Mouse (Mus musculus) MEL-GATA-1-ER (cell line): ENCODE results near the gene Itpkb.
A peak's percentile ranks its signal among the peaks of the same experiment; 100 is the strongest.

Experiments
- DNase-seq: peaks from one replicate; pipeline ENCODE4 v3.0.0-alpha.2; 2012; ENCODE audit warnings: low read depth; ENCODE audit errors: extremely low read depth

The Itpkb gene

DNA sequence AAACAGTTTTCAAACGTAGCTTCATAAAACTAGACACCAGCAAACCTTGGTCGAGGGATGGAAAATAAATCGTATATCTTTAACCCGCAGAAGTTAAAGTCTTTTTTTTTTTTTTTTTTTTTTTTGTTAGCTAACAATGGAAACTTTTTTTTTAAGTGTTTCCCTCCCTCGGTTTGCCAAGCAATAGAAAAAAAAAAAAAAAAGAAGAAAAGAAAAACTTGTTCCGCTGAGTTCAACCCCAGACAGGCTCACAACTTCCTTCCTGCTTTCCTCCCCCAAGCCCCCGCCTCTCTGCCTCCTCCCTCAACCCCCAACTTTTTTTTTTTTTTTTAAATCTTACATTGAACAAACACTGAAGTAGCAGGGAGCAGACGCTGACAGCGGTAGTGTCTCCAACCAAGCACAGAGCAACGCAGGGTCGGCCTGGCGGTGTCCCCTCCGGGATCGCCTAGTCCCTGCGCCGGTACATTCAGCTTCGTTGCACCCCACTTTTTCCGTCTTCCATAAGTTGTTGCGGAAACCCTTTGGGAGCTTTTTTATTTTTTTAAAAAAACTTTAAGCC is at the start of gene Itpkb:
Itpkb (plus strand) TSS at position 341 of the 562 bp plus-strand sequence.
- peak; percentile 85 for DNase-seq

DNA sequence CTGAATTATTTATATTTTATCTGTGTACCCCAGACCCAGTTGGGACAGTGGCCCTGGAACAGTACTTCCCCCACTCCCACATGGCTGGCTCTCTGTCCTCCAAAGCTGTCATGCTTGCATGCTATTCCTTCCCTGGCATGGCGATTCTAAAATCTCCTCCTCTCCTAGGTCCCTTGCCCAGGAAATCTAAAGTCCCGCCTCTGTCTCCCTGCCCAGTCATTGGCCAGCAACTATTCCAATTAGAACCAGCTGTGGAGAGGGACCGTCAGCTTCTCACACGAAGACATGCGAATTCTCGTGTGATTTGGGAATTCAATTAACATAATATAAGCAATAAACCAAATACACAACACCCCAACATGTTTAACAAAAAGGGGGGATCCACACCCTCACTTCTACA is 47.7 kb upstream of the Itpkb start:
- DNase-seq, result no peak

DNA sequence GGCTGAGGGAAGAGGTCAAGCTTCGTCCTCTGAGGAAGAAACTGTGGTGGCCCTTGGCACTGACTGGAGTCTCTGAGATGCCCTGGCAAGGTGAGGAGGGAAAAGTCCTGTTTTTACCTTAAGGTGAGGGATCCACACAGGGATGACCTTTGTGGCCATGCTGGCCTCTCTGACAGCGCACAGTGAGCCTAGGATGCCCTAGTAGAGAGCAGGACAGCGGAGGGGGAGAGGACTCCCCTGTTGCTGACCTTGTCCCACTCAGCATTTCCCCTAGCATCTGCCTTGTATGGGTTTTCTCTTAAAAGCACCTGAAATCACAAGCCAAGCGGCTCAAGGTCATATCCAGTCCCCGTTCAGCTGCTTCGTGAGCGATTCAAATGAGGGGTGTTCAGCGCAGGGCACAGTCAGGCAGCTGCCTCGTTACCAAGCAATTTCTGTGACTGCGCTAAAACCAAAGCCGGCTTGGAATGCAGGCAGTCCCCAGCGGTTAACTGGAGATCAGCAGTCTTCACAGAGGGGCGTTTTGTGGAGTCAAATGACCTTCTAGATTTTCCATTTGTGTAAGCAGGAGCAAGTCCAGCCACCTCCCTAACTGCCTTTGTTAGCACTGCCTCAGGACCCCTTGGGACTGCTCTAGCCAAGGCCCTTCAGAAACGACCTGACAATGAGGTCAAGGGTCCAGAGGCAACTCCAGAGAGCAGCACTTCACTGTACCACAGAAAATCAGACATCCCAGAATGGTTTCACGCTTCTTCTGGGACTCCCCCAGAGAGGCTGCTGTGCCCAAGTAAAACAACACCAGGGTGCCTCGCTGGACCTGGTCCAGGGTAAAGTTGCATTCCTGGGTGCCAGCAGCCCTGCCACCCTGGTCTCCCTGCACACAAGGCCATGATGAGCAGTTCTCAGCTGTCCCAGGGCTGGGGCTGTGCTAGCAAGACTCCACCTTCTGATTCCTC is 46.2 kb upstream of the Itpkb start:
- no peak for DNase-seq

DNA sequence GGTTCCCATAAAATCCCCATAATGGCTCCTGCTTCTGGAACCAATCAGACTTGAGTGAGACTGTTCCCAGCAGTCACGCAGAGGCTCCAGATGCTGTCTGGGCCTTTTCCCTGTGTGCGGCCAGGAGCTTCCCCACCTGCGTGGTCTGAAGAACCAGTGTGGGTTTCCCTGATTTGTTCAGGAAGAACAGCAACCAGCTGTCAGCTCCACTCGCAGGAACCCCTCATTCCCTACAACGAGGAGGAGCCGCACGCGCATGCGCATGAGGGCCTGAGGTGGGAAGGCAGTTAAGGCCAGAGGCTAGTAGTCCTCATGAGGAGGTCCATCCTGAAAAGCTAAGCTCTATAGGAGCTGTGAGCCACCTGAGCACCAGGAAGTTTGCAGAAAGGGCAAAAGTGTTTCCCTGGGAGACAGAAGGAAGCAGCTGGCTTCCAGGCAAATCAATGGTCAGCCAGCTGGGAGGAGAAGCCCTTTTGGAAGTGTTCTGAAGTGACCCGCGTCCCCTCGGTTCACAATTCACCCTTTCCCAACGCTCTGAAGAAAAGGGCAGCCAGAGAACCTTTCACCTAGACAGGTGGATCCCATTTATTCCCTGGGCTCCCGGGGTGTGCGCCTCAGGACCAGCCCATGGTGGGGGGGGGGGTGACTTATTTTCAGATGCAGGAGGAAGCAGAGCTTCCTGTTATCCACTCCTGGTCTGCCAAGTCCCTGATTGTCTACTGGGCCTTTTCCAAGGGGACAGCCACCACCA is 44.0 kb upstream of the Itpkb start:
- no peak for DNase-seq

DNA sequence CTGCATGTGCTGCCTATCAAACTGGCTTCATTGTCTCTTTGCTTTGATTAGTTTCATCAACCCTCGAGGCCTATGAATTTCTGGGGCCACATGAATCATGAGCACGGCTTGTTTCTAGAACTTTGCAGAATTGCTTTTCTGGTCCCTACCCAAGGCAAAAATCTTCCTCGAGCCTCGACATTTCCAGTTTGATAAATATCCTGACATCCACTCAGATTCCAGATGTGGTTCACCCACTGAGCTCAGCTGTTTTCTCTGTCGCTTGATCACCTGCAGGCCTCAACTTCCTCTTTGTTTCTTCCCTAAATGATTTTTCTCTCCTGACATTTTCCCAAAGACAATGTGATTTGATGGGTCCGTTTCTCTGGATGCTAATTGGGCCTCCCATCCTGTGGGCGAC is 42.1 kb upstream of the Itpkb start:
- no peak for DNase-seq

DNA sequence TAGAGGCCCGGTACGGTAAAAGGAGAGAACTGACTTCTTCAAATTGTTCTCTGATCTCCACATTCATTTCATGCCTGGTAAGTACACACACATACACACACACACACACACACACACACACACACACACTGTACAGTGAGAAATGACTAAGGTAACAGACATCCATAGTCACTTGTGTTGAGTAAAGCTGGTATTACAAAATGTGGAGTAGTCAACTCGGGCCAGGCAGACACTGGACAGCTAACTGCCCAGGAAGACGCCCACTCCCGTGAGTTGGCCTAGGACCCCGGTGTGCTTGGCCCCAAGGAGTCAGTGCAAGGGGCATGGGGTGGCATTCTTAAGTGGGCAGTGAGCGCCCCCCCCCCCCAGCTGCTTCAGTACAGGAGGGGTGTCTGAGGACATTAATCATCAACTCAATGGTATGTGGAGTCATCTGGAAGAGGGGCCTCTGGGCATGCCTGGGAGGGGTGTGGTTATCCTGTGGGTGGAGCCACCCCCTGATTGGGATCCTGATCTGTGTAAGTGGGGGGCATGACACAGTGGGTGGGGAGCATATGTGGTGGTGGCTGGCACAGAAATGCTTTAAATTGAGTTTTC is 41.3 kb upstream of the Itpkb start:
- DNase-seq, result no peak

DNA sequence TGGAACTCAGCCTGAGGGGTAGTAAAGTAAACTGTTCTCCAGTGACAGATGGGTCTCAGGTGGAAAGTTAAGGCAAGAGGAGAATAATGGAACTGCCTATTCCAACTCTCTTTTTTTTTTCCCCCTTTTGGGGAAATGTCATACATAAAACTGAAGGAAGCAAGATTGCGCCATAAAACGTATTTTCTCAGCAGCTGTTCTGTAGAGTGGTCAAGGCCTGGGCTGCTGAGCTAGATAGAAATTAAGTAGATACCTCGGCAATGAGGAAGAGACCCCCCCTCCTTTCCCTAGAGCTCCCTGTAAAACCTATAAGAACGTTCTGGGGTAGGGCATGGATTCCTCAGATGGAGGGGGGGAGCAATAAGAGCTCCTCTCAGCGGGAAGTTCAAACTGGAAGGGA is 40.5 kb upstream of the Itpkb start:
- DNase-seq, result no peak

DNA sequence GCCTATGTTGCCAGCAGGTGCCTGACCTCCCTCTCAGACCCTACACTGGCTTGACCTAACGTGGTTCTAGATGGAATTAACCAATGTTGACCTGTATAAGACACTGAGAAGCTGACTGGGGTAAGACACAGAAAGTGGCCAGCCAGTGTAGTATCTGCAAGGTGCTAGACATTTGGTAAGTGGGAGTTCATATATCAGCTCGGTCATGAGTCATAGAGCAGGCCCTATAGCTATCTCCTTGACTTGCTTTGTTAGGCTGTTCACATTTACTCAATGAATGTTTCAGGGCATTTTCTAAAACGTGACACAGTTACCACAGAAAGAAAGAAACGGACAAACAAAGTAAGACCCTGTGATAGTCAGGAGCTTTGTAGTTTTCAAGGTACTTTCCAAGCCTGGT is 39.9 kb upstream of the Itpkb start:
- no peak for DNase-seq

DNA sequence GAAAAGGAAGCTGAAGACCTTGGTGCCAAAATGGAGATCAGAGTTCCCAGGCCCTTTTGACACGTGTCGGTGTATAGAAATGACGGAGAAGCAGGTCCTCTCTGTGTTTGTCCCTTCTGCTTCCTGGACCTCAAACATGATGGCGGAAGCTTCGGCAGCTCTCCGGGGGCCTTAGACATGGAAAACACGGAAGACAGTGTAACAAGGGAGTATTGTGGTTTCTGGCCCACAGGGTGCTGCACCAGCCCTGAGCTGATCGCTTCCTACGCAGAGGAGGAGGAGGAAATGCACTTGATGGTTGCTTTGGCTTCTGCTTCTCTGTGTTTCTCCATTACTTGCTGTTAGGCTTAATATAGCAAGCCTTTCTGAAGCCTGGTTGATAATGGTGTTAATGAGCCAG is 34.2 kb upstream of the Itpkb start:
- DNase-seq, result no peak

DNA sequence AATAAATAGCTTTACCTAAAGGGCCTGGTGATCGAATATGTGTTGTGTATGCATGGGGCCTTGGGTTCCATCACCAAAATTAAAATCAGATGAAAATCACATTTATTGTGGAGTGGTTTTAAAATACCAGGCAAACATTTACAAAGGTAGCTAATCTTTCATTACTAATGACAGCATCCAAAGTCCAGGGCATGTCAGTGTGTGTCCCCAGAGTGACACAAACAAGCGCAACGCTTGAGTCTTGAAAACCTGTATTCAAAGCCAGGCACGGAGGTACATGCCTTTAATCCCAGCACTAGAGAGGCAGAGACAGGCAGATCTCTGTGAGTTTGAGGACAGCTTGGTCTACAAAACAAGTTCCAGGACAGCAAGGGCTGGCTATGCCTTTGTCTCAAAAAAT is 30.6 kb upstream of the Itpkb start:
- no peak for DNase-seq

DNA sequence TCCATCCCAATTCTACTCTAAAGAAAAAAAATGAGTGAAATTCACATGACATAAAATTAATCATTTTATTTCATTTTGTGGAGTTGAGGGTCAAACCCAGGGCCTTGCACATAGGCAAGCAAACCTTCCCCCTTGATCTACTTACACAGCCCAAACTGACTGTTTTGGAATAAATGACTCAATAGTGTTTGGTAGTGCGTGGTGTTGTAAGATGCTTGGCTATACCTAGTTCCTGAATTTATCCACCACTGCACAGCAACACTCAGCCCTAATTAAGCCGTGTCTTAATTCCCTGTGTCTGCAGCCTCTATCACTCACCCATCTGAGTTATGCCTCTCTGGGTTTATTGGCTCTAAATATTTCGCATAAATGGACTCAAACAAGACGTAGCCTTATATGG is 30.0 kb upstream of the Itpkb start:
- no peak for DNase-seq

DNA sequence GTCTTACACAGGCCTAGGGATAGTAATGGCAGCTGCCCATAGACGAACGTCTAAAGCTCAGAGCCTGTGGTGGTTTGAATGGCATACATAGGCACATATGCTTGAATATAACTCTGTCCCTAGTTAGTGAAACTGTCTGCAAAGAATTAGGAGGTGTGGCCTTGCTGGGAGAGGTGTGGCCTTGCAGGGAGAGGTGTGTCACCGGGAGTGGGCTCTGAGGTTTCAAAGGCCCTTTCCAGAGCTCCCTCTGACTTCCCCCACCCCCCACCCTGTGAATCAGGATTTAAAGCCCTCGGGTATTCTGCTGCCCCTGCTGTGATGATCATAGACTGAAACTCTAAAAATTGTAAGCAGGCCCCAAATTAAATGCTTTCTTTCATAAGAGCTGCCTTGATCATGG is 29.3 kb upstream of the Itpkb start:
- no peak for DNase-seq

DNA sequence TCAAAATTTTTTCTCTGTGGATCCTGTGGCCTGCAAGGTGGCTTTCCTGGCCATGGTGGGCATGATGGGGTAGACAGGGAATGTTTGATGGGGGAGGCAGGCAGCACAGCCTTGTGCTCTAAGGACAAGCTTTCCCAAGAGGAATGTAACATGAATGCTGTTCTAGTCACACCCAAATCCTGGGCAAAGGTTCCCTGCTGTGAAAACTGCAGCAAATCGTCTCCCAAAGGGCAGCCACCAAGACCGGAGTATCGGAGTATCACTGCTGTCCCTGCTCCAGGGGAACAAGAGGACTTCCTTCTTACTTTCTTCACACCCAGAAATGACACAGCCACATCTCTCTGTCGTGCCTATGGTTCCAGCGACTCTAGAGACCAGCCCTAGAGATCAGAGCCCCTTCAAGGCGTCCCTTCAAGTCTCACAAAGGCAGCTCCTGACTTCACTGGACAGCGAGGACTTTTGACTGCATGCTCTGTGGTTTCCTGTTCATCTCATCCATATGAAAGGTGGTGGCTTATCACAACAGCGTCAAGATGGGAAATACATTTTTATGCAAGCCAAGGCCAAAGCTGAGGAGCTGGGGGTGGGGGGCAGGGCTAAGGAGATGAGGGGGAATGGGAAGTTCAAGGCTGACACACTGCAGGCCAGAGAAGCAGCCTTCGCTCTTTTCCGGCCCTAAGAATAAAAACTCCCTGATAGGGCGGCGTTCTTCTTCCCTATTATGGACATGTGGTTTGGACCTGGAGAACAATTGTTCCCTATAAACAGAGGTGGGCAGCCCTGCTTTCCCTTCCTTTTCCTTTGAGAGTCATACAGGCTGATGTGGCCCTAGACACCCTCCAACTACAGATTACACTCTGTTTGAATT is 27.8 kb upstream of the Itpkb start:
- DNase-seq, result peak; percentile 22

DNA sequence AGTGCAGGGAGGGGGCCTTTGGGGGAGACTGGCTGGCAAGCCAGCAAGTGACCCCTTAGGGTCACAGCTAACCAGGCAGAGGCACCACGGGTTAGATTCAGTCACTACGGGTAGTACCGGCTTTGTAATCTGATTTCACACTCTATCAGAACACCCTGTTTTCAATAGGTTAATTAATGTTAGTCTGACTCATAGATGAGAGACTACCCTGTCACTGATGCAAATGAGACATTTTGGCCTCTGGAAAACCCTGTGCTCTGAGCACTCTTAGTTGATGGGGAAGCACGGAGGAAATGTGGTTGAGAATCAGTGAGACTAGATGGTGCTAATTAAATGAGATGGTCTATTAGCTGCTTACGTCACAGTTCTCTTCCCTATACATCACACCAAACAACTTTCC is 26.7 kb upstream of the Itpkb start:
- DNase-seq, result no peak

DNA sequence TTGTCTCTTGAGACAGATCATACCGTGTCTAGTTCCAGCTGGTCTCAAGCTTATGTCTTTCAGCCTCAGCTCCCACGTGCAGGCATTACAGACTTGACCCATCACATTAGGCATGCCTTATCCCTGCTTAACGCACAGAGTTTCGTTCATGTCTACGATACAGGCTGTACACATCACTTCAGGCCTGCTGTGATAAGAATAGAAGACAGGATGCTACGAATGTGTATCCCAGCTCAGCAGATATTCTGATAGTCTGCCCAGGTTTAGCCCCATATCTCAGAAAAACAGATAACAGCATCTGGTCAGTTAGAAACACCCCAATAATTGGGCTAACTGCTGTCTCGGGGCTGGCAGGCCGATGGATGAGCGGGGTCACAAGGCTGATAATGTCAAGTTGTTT is 23.4 kb upstream of the Itpkb start:
- no peak for DNase-seq

DNA sequence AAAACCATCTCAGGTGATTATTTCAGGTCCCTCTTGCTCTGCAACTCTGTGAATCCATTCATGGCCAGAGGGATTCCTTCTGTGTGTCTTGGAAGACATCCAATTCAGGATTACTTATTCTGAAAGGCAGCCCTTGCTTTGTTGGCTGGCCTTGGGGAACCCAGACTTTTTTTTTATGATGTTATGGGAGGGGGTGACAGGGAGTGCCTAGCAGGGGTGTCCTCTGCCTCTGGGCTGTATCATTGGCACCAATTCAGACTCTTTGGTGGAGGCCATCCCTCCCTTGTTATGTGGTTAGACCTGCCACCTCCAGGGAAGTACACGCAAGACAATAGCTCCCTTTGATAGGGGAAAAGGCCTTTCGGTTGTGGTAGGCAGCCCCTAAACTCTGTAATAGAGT is 22.6 kb upstream of the Itpkb start:
- no peak for DNase-seq

DNA sequence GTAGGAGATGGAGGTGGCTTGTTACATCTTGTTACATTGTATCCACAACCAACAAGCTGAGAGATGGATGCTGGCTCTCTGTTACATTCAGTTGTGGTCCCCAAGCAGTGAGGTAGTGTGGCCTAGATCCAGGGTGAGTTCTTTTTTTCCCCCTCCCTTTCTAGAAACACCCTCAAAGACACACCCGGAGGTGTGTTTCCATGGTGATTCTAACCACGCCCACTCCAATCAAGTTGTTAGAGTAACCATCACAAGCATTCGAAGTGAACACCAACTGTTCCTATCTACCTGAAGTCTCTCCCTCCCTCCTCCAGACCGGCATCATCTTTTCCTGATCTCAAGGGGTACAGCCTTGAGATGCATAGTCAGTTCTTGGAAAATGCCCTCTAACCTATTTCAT is 21.4 kb upstream of the Itpkb start:
- no peak for DNase-seq

DNA sequence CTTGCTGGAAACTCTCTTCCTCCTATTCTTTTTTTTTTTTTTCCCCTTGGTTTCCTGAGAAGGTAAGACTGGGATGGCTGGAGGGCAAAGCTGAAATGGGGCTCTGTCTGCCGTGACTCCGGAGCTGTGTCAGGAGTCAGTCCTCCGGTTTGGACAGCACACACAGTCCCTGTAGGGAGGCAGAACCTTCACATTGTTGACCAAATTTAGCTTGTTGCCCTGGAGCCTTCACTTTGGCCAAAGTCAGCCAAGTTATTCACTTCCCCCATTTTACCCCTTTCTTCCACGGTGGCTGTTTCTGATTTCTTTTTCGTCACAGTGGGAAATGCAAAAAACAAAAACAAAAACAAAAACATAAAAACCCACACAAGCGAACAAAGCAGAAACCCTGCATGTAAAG is 18.0 kb upstream of the Itpkb start:
- no peak for DNase-seq

DNA sequence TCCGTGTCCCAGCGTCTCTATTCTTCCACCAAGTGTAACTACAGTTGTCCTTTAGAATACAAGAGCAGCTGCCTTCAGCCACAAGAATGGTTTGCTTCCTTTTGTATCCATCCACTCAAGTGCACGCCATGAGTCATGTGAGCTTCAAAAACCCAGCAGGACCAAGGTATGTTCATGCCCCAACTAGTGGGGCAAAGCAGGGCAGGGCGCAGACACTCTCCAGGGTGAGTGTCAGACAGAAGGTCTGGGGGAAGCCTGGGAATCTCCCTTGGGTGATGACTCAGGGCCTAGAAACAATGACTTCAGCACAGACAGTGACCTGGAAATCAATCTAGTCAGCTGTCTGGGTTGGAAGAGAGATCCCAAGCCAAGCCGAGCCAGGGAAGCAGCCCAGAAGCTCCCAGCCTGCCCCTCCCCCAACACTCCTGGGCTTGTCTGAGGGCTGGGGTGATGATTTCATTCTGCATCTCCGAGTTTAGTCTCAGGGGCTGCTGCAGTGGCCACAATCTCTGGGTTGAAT is 17.4 kb upstream of the Itpkb start:
- no peak for DNase-seq

DNA sequence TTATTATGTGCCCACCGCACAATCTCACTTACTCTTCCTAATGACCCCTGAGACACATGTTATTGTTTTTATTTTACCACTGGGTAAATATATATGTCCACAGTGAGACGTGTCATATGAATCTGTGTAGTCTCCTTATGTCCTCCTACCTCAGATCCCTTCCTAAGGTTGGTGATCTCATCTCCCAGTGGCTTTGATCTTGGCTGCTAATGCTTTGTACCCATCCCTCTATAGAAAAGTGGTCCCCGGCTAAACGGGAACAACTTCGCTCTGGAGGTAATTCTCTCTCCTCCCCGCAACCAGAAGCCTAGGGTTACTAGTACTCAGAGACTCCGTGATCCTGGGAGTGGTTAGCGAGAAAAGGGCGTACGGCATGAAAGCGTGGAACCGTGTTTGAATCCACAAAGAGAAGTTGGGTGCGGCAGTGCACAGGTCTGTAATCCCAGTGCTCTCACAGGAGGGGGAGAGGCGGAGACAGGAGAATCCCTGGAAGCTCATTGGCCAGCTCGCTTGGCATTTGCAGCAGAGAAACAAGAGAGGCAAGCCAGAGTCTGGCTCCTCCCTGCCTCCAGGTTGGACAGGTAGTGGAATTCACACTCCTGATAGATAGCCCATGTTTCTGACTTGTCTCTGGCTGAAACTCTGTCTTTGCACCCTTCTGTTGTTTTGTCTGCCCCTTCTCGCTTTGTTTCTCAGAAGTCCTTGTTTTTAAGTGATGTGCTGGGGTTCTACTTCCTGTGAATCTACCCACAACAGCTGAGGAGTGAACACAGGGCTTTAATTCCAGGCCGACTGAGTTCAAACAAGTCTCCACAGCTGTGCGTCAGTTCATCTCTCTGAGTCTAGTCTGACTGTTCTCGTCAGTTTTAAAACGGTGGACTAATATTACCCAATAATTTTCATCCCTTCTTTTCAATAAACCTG is 16.5 kb upstream of the Itpkb start:
- DNase-seq, result no peak
